Mouse (Mus musculus): ENCODE measurements around the gene Ctr9. TPM values are rescaled to one million over a fixed set of nuclear protein-coding genes. Genes with fewer than 3 reads are reported as not detected.
A peak's percentile ranks its signal among the peaks of the same experiment; 100 is the strongest.

Ctr9 gene
- total and polyA plus RNA-seq, 3 experiments = 15.1 to 68.7 (median 59.5) TPM

GRCm38 (mm10) chr7:111024068-111024594 lies 4.6 kb upstream of the Ctr9 start:
- Histone ChIP-seq H3K36me3 (replicated peaks) (no peaks in the 10 kb centered on the region), H3K27me3 (ENCODE audit: insufficient read depth, low read length) (peaks cover 20% of the 10 kb centered on the region), H3K4me1 (ENCODE audit: insufficient read depth, low read depth, low read length) (peaks cover 16% of the 10 kb centered on the region), H3K9me3 (replicated peaks) (no peaks in the 10 kb centered on the region), H3K4me3 (ENCODE audit: low read depth, low read length) (no peak overlapping the region; the same call in 1 of the 2 replicates)
- TF ChIP-seq CTCF (IDR thresholded peaks at IDR 0.05; ENCODE audit: low read depth, low read length) (no peak), GATA2 (IDR thresholded peaks at IDR 0.05; ENCODE audit: borderline replicate concordance, low read depth, low read length) (no peak), GATA1 (IDR thresholded peaks at IDR 0.05; ENCODE audit: borderline replicate concordance, low read length) (no peak), TAL1 (conservative IDR thresholded peaks at IDR 0.05; ENCODE audit: low read depth, low read length) (no peak), POLR2AphosphoS5 (IDR thresholded peaks at IDR 0.05; ENCODE audit: insufficient replicate concordance, low read depth, low read length) (no peak)
- no peak for ATAC-seq (ENCODE audit: extremely low read depth, insufficient number of reproducible peaks, low FRiP score, poor library complexity, severe bottlenecking)
- DNase-seq (ENCODE audit: low spot score) = no peak

- DNase-seq (ENCODE audit: low spot score) (no peak), ATAC-seq (ENCODE audit: extremely low read depth, insufficient number of reproducible peaks, low FRiP score, poor library complexity, severe bottlenecking) (no peak)
- Histone ChIP-seq H3K4me1 (ENCODE audit: insufficient read depth, low read depth, low read length) (peaks cover 22% of the 10 kb centered on the region), H3K4me3 (ENCODE audit: low read depth, low read length) (no peak overlapping the region), H3K9me3 (replicated peaks) (no peaks in the 10 kb centered on the region), H3K27me3 (ENCODE audit: insufficient read depth, low read length) (peaks cover 16% of the 10 kb centered on the region; the same call in 1 of the 2 replicates), H3K36me3 (replicated peaks) (no peaks in the 10 kb centered on the region)
- no peak for TF ChIP-seq POLR2AphosphoS5 (IDR thresholded peaks at IDR 0.05; ENCODE audit: insufficient replicate concordance, low read depth, low read length)
- TF ChIP-seq CTCF (IDR thresholded peaks at IDR 0.05; ENCODE audit: low read depth, low read length) = no peak
- TF ChIP-seq TAL1 (conservative IDR thresholded peaks at IDR 0.05; ENCODE audit: low read depth, low read length) = no peak
- no peak for TF ChIP-seq GATA1 (IDR thresholded peaks at IDR 0.05; ENCODE audit: borderline replicate concordance, low read length)
- TF ChIP-seq GATA2 (IDR thresholded peaks at IDR 0.05; ENCODE audit: borderline replicate concordance, low read depth, low read length) = no peak
These were observed 3.8 kb upstream of the Ctr9 start for GRCm38 (mm10) chr7:111024912-111025311.

GRCm38 (mm10) chr7:111029046-111029553 lies 349 bp downstream of the Ctr9 start:
- H3K9me3 ChIP-seq (replicated peaks) = no peaks in the 10 kb centered on the region
- ATAC-seq (ENCODE audit: extremely low read depth, insufficient number of reproducible peaks, low FRiP score, poor library complexity, severe bottlenecking) = no peak
- peaks cover 38% of the 10 kb centered on the region for H3K36me3 ChIP-seq (replicated peaks)
- H3K4me3 ChIP-seq (ENCODE audit: low read depth, low read length) = peak overlapping the region; percentile 93
- peaks cover 24% of the 10 kb centered on the region for H3K4me1 ChIP-seq (ENCODE audit: insufficient read depth, low read depth, low read length)
- H3K27me3 ChIP-seq (ENCODE audit: insufficient read depth, low read length) = peaks cover 4% of the 10 kb centered on the region; the same call in 1 of the 2 replicates
- DNase-seq (ENCODE audit: low spot score) = no peak
- no peak for TF ChIP-seq GATA2 (IDR thresholded peaks at IDR 0.05; ENCODE audit: borderline replicate concordance, low read depth, low read length)
- TF ChIP-seq GATA1 (IDR thresholded peaks at IDR 0.05; ENCODE audit: borderline replicate concordance, low read length) = no peak
- TF ChIP-seq TAL1 (conservative IDR thresholded peaks at IDR 0.05; ENCODE audit: low read depth, low read length) = no peak
- TF ChIP-seq POLR2AphosphoS5 (IDR thresholded peaks at IDR 0.05; ENCODE audit: insufficient replicate concordance, low read depth, low read length) = no peak
- TF ChIP-seq CTCF (IDR thresholded peaks at IDR 0.05; ENCODE audit: low read depth, low read length) = no peak

GRCm38 (mm10) chr7:111048920-111049319 lies 20.2 kb downstream of the Ctr9 start:
- no peak for TF ChIP-seq POLR2AphosphoS5 (IDR thresholded peaks at IDR 0.05; ENCODE audit: insufficient replicate concordance, low read depth, low read length)
- no peak for TF ChIP-seq CTCF (IDR thresholded peaks at IDR 0.05; ENCODE audit: low read depth, low read length)
- TF ChIP-seq GATA2 (IDR thresholded peaks at IDR 0.05; ENCODE audit: borderline replicate concordance, low read depth, low read length) = no peak
- TF ChIP-seq GATA1 (IDR thresholded peaks at IDR 0.05; ENCODE audit: borderline replicate concordance, low read length) = no peak
- TF ChIP-seq TAL1 (conservative IDR thresholded peaks at IDR 0.05; ENCODE audit: low read depth, low read length) = no peak
- ATAC-seq (ENCODE audit: extremely low read depth, insufficient number of reproducible peaks, low FRiP score, poor library complexity, severe bottlenecking) = no peak
- Histone ChIP-seq H3K27me3 (ENCODE audit: insufficient read depth, low read length) (no peaks in the 10 kb centered on the region), H3K4me3 (ENCODE audit: low read depth, low read length) (no peak overlapping the region), H3K36me3 (replicated peaks) (peaks cover 96% of the 10 kb centered on the region), H3K4me1 (ENCODE audit: insufficient read depth, low read depth, low read length) (no peaks in the 10 kb centered on the region), H3K9me3 (replicated peaks) (no peaks in the 10 kb centered on the region)
- no peak for DNase-seq (ENCODE audit: low spot score)

- TF ChIP-seq CTCF (IDR thresholded peaks at IDR 0.05; ENCODE audit: low read depth, low read length) (peak; percentile 49), POLR2AphosphoS5 (IDR thresholded peaks at IDR 0.05; ENCODE audit: insufficient replicate concordance, low read depth, low read length) (no peak)
- peaks cover 96% of the 10 kb centered on the region for H3K36me3 ChIP-seq (replicated peaks)
- DNase-seq (ENCODE audit: low spot score) (peak; percentile 29), ATAC-seq (ENCODE audit: extremely low read depth, insufficient number of reproducible peaks, low FRiP score, poor library complexity, severe bottlenecking) (peak; percentile 28; the same call in 1 of the 2 replicates)
- H3K4me3 ChIP-seq (ENCODE audit: low read depth, low read length) = no peak overlapping the region
- H3K27me3 ChIP-seq (ENCODE audit: insufficient read depth, low read length) = no peaks in the 10 kb centered on the region
- H3K4me1 ChIP-seq (ENCODE audit: insufficient read depth, low read depth, low read length) = no peaks in the 10 kb centered on the region
- H3K9me3 ChIP-seq (replicated peaks) = no peaks in the 10 kb centered on the region
These were observed 21.1 kb downstream of the Ctr9 start for GRCm38 (mm10) chr7:111049652-111050421.

GRCm38 (mm10) chr7:111055221-111055620 lies 26.5 kb downstream of the Ctr9 start:
- H3K27me3 ChIP-seq (ENCODE audit: insufficient read depth, low read length) = no peaks in the 10 kb centered on the region
- no peak for TF ChIP-seq POLR2AphosphoS5 (IDR thresholded peaks at IDR 0.05; ENCODE audit: insufficient replicate concordance, low read depth, low read length)
- no peak for TF ChIP-seq GATA2 (IDR thresholded peaks at IDR 0.05; ENCODE audit: borderline replicate concordance, low read depth, low read length)
- no peak for TF ChIP-seq GATA1 (IDR thresholded peaks at IDR 0.05; ENCODE audit: borderline replicate concordance, low read length)
- no peak for TF ChIP-seq TAL1 (conservative IDR thresholded peaks at IDR 0.05; ENCODE audit: low read depth, low read length)
- TF ChIP-seq CTCF (IDR thresholded peaks at IDR 0.05; ENCODE audit: low read depth, low read length) = no peak
- H3K4me3 ChIP-seq (ENCODE audit: low read depth, low read length) = no peak overlapping the region
- ATAC-seq (ENCODE audit: extremely low read depth, insufficient number of reproducible peaks, low FRiP score, poor library complexity, severe bottlenecking) (no peak), DNase-seq (ENCODE audit: low spot score) (no peak)
- no peaks in the 10 kb centered on the region for H3K4me1 ChIP-seq (ENCODE audit: insufficient read depth, low read depth, low read length)
- peaks cover 62% of the 10 kb centered on the region for H3K36me3 ChIP-seq (replicated peaks)
- H3K9me3 ChIP-seq (replicated peaks) = no peaks in the 10 kb centered on the region
